Mouse (Mus musculus): ENCODE measurements at regions not wholly inside any gene's neighbourhood (a gene's known extent, or its start where the extent isn't known, plus 50 kb on each side); places are given as distances from the start of the nearest gene placed in this dataset.

- TF ChIP-seq CTCF (IDR thresholded peaks at IDR 0.05; ENCODE audit: extremely low read depth, insufficient read length, insufficient replicate concordance, low read depth, low read length) (no peak), POLR2A (IDR thresholded peaks at IDR 0.05; ENCODE audit: low read depth, low read length) (no peak)
Observed at GRCm38 (mm10) chr8:36311734-36312133, 546.1 kb downstream of the Gm19410 start.

All from small intestine, adult 2 months (tissue).